ENCODE assay signal across 31 mouse cellular contexts in the genomic region with DNA sequence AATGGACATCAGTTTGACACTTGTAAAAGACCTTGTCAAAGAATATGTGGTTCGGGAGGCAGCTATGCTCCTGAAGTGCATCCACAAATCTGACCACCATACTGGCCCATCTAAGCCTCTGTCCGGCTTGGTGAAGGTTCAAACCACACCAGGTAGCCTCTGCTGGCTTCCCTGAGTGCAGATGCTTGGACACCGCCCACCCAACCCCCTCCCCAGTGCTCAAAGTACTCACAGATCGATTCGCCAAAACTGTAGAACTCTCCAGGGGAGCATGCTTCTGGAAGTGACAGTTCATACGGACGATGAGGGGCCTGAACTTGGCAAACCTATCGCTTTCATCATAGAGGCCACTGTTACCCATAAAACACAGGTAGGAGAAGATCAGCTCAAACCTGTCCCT. TPM values are rescaled to one million over a fixed set of nuclear protein-coding genes. Genes with fewer than 3 reads are reported as not detected.
"Had no signal": no experiment of that assay in that cellular context is flagged by ENCODE, and none has a peak within 500 bp of the region (broad histone marks: within the 10 kb centered on the region; RNA-seq: fewer than 3 reads in every experiment).

No protein-coding gene starts in this region.

- H3K9ac ChIP-seq: embryonic facial prominence, embryonic 12.5 days; embryonic facial prominence, embryonic 13.5 days; embryonic facial prominence, embryonic 15.5 days; forebrain, embryonic 12.5 days; forebrain, embryonic 13.5 days; forebrain, embryonic 15.5 days; forebrain, postnatal 0 days had no signal

- H3K27me3 ChIP-seq: embryonic facial prominence, embryonic 12.5 days; embryonic facial prominence, embryonic 13.5 days; embryonic facial prominence, embryonic 15.5 days; forebrain, embryonic 13.5 days; forebrain, embryonic 15.5 days had no signal

- DNase-seq: cerebellum, adult 2 months; cerebellum, adult 8-10 months; cerebellum, adult 9-10 months; cerebellum, adult 9-11 months; cerebellum, postnatal 10 days; cerebellum, postnatal 14 days; cerebellum, postnatal 25 days; cerebellum, postnatal 36 days; forebrain, postnatal 0 days; gastrocnemius, adult 2 months; gastrocnemius, postnatal 10 days; gastrocnemius, postnatal 14 days; gastrocnemius, postnatal 25 days; gastrocnemius, postnatal 36 days; heart, adult 18-20 months had no signal

- H3K4me1 ChIP-seq: embryonic facial prominence, embryonic 10.5 days; embryonic facial prominence, embryonic 12.5 days; embryonic facial prominence, embryonic 13.5 days; embryonic facial prominence, embryonic 15.5 days; forebrain, embryonic 13.5 days; forebrain, embryonic 15.5 days had no signal

- H3K4me3 ChIP-seq: embryonic facial prominence, embryonic 10.5 days; embryonic facial prominence, embryonic 12.5 days; embryonic facial prominence, embryonic 13.5 days; embryonic facial prominence, embryonic 15.5 days; erythroblast, embryonic 14.5 days; forebrain, embryonic 10.5 days; forebrain, embryonic 12.5 days; forebrain, embryonic 13.5 days; forebrain, embryonic 15.5 days; gastrocnemius, adult 2 months had no signal

- H3K36me3 ChIP-seq: embryonic facial prominence, embryonic 10.5 days; embryonic facial prominence, embryonic 12.5 days; embryonic facial prominence, embryonic 13.5 days; embryonic facial prominence, embryonic 15.5 days; forebrain, embryonic 10.5 days; forebrain, embryonic 12.5 days; forebrain, embryonic 15.5 days had no signal

- H3K9me3 ChIP-seq: embryonic facial prominence, embryonic 10.5 days; embryonic facial prominence, embryonic 12.5 days; embryonic facial prominence, embryonic 13.5 days; embryonic facial prominence, embryonic 15.5 days; forebrain, embryonic 10.5 days; forebrain, embryonic 12.5 days; forebrain, embryonic 13.5 days; forebrain, embryonic 15.5 days had no signal

- H3K27ac ChIP-seq: embryonic facial prominence, embryonic 10.5 days; embryonic facial prominence, embryonic 12.5 days; embryonic facial prominence, embryonic 13.5 days; embryonic facial prominence, embryonic 15.5 days; forebrain, embryonic 10.5 days; forebrain, embryonic 12.5 days; forebrain, embryonic 13.5 days; forebrain, embryonic 15.5 days; gastrocnemius, adult 2 months had no signal

RNA-seq across cellular contexts. Expression of a gene that starts 43.4 kb away (rescaled TPM):
- total RNA-seq: forebrain, postnatal 0 days; gastrocnemius, adult 18-20 months; gastrocnemius, adult 2 months; gastrocnemius, adult 8-10 months; gastrocnemius, postnatal 10 days; gastrocnemius, postnatal 14 days; gastrocnemius, postnatal 25 days; gastrocnemius, postnatal 36 days; gastrocnemius, postnatal 4 days; heart, adult 18-20 months had no signal
- polyA plus RNA-seq: cerebellum, adult 2 months; cortical plate, adult 2 months; embryonic facial prominence, embryonic 10.5 days; embryonic facial prominence, embryonic 13.5 days; erythroblast, embryonic 14.5 days; forebrain, embryonic 10.5 days; forebrain, embryonic 12.5 days; forebrain, embryonic 13.5 days; forebrain, embryonic 14.5 days; forebrain, embryonic 15.5 days; forebrain, embryonic 16.5 days; forebrain, postnatal 0 days; frontal cortex, adult 2 months had no signal
